Mouse (Mus musculus): Measurements from ENCODE around the gene Per3.
"Not testable (repeated sequence)": the region's sequence is repeated elsewhere in the genome, so short reads cannot be mapped to it uniquely, and the experiment has no call there.

The Per3 gene

DNA sequence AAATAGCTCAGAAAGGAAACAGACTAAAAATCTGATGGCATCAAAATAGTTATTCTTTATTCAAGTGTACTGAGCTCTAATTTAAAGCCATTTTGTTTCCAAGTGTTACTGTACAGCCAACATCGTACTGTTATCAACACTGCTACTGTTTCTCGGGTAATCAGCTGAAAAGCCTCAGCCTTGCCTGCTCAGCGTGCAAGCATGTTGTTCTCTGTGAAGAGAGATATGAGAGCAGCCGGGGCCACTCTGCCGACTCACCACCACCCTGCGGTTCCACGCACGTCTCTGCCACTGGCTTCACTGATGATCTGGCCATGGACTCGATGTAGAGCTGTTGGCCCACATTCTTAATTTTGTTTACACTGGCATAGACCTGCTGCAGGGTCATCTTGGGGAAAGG lies 20.3 kb downstream of the Per3 start:
- no peak for DNase-seq

DNA sequence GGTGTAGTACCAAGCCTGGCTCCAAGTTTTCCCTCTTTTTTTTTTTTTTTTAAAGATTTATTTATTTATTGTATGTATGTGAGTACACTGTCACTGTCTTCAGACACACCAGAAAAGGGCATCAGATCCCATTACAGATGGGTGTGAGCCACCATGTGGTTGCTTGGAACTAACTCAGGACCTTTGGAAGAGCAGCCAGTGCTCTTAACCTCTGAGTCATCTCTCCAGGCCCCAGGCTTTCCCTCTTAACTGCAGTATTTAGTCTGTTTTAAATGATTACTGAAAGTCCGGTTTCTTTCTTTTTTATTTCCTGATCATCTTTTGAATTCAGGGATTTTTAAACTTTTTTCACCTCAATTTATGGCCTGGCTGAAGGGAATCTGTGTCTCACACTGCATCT lies 27.1 kb downstream of the Per3 start:
- not testable (repeated sequence) for DNase-seq

- DNase-seq, result no peak
Observed at GRCm38 (mm10) chr4:151015946-151016345, 28.5 kb downstream of the Per3 start.

GRCm38 (mm10) chr4:151010316-151010715 lies 34.1 kb downstream of the Per3 start:
- DNase-seq, result no peak

GRCm38 (mm10) chr4:151006945-151007344 lies 37.5 kb downstream of the Per3 start:
- DNase-seq, result no peak

DNA sequence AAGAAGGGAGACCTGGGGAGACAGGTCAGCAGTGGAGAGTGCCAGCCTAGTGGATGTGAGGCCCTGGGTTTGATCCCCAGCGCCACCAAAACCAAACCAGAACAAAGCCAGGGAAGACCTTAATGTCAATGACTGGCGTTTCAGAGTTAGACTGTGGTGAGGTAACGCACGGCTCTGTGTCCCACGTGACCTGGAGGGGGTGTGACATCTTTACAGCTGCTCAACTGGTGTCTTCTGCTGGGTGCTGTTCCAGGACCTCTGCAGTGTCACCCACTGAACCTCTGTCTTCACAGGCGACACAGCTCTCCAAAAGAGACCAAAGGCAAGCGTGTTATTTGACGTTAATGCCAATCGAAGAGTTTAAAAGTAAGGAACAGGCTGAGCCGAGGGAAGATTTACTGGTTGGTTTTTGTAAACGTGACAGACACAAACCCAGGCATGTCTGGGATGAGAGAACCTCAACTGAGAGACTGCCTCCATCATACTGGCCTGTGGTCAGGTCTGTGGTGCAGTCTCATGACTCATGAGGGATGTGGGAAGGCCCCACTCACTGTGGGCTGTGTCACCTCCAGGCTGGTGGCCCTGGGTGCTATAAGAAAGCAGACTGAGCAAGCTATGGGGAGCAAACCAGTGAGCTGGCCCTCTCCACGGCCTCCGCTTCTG lies 38.7 kb downstream of the Per3 start:
- no peak for DNase-seq

DNA sequence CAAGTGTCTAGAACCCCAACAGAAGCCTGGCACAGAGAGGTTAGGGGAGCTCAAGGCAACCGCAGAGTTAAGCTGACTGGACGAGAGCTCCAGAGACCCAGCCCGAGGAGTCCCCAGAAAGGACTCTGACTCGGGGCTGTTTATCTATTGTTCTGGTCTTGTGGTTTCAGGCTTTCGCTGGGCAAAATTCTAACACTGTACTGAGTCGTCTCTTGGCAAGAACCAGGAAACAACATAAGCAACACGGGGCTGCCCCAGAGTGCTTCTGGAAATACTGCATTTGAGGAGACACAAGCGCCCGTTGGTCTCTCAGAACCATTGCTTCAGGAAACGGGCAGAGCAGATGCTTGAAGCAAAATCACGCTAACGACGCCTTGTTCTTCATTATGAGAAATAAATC lies 43.1 kb downstream of the Per3 start:
- no peak for DNase-seq

GRCm38 (mm10) chr4:150998626-150999025 lies 45.8 kb downstream of the Per3 start:
- DNase-seq, result no peak

DNA sequence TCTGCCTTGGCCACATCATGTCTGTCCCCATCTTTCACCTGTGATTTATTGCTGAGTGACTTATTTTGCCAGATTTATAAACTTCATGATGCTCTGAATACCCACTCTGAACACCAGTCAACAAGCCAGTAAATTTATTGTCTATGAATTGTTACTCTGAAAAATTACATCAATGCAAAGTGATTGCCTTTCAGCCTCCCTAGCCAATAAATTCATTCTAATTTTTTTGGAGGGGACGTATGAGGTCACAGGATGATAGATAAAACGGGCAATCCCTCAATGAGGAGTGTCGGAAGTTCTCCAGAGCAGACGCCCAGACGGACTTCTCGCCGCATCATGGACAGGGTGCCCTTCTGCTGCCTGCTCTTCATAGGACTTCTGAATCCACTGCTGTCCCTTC lies 47.7 kb downstream of the Per3 start, which contains the start of gene Uts2:
TSS of gene Uts2 (plus strand) at position 301 of the 400 bp plus-strand sequence.
- DNase-seq, result no peak

DNA sequence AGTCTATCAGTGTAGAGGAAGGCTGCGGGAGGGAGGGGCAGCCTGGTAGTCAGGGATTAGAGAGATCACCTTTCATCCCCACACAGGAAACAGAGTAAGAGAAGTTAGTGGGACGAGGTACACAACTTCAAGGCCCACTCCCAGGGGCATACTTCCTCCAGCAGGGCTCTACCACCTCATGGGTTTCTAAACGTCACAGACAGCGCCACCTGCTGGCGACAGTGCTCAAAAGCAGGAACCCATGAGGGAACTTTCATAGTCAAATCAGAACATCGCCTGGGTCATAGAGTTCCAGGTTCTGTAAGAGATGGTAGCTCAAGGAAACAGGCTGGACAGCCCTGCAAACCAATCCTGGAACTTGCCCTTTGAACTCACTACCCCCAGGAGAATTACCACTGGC lies 54.3 kb downstream of the Per3 start:
- no peak for DNase-seq

DNA sequence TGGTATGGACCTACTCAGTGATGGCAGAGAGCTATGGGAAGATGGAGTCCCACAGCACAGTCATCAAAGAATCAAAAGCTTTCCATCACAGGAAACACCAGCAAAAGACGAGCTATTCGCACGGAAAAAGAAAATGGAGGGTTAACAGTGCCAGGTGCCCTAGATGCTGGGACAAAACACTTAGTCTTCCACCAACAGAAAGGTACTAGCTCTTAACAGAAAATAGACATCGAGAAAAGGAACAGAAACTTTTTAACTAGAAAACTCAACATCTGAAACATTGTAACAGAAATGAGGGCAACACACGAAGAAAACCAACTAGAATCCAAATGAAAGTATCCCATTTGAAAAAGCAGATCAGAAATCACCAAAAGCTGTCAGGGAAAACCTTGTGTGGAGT lies 64.3 kb downstream of the Per3 start:
- DNase-seq, result no peak

- DNase-seq, result no peak
Observed at GRCm38 (mm10) chr4:150979455-150979854, 65.0 kb downstream of the Per3 start.

GRCm38 (mm10) chr4:150978156-150978910 lies 66.1 kb downstream of the Per3 start:
- DNase-seq, result no peak

DNA sequence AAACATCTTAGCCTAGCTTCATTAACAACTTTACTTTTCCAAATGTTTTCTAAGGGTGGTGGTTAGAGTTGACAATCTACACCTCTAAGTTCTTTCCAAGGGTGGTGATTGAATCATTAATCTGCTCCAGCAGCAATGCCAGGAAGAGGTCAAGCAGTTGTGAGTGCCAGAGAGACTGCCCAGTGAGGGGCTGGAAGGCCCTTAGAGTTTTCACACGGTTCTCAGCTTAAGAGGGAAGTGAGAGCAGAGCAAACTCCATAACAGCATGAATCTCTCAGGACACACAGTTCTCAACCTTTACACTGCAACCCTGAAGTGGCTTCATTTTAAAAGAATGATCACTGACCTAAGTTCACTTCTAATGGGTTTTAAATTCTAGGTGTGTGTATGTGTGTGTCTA lies 69.3 kb downstream of the Per3 start:
- no peak for DNase-seq

- no peak for DNase-seq
Observed at GRCm38 (mm10) chr4:150973264-150973663, 71.2 kb downstream of the Per3 start.

DNA sequence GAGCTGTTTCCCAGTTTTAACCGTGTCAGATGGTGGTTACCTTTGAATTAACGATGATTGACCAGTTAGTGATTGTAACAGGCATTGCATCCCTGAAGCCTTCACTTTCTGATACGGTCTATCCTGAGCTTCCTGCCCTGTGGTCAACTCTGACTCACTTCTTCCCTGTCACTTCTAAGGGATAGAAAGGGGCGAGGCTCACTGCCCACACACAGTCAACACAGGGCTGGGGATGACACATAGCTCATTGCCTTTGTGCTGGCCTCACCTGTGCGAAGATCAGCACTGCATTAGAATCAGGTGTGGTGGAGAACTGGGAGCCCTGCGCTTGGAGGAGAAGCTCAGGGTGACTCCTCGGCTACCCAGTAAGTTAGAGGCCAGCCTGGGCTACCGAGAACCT lies 75.5 kb downstream of the Per3 start:
- no peak for DNase-seq

GRCm38 (mm10) chr4:150966556-150966955 lies 77.9 kb downstream of the Per3 start:
- DNase-seq, result peak; percentile 52

DNA sequence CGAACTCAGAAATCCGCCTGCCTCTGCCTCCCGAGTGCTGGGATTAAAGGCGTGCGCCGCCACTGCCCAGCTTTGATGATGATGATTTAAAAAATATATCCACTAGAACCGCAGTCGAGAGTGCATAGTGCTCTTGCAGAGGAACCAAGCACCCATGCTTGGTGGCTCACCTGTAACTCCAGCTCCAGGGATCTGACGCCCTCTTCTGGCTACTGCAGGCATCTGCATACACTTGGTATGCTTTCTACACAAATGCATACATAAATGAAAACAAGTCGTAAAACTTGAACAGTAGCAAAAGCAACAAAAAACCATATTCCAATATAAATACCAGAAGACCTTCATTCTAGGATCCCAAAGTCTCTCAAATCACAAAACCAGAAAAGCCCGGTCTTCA lies 78.9 kb downstream of the Per3 start:
- DNase-seq, result no peak

DNA sequence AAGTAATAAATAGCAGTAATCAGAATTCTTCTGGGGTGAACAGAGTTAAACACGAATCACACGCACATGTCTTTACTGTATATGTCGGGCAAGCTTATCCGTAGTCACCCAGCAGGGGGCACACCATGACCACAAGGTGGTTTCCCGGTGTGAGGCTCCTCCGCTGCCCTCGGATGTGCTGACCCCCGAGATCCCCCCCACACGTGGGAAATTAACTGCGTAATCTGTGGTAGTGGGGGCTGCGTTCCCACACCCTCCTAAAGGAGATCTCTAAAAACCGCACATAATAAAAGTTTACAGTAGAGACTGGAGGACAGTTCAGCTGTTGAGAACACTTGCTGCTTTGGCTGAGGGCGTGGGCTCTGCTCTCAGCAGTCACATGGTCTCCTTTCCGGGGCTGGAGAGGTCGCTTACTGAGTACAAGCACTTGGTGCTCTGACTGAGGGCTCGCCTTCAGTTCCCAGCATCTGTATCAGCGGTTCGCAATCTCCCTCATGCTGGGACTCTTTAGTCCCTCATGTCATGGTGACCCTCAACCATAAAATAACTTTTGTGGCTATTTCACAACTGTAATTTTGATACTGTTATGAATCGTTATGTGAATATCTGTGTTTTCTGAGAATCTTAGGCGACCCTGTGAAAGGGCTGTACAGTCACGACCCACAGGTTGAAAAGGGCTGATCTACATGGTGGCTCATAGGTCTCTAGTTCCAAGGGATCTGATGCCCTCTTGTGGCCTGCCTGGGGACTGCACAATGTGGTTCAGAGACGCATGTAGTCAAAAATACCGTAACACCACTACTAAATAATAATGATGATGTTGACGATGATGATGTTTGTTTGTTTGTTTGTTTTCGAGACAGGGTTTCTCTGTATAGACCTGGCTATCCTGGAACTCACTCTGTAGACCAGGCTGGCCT lies 79.6 kb downstream of the Per3 start:
- DNase-seq, result peak; percentile 79

DNA sequence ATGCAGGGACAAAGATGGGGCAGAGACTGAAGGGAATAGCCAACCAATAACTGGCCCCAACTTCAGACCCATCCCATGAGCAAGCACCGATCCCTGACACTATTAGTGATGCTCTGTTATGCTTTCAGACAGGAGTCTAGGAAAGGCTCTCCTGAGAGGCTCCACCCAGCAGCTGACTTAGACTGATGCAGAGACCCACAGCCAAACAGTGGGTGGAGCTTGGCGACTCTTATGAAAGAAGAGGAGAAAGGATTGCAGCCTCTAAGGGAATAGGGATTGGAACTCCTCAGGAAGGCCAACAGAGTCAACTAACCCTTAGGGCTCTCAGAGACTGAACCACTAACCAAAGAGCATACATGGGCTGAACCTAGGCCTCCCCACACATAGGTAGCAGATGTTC lies 80.8 kb downstream of the Per3 start:
- no peak for DNase-seq

- DNase-seq, result no peak
Observed at GRCm38 (mm10) chr4:150962231-150962630, 82.2 kb downstream of the Per3 start.

- no peak for DNase-seq
Observed at GRCm38 (mm10) chr4:150958536-150958935, 85.9 kb downstream of the Per3 start.

GRCm38 (mm10) chr4:150957106-150957458 lies 87.4 kb downstream of the Per3 start:
- no peak for DNase-seq

Measured in cerebellum, adult 9-10 months (tissue).